Mouse (Mus musculus): ENCODE measurements around the gene Spindoc.
"Not testable (repeated sequence)": the region's sequence is repeated elsewhere in the genome, so short reads cannot be mapped to it uniquely, and the experiment has no call there.

Gene Spindoc

GRCm38 (mm10) chr19:7415916-7416833 is 33.4 kb upstream of the Spindoc start:
- in situ Hi-C loops (cut with MboI; ENCODE audit: low pct_unique_long_range_greater_than_20kb in 1 of 2, low sequenced_read_pairs in 2 of 2, unreplicated experiment in 1 of 2), result loop anchor here (5.0 to 25.0 kb wide), 2 partner anchors 69 to 354 kb away; partner anchors contain the start of gene Macrod1 (in 1 of the 2)

GRCm38 (mm10) chr19:7412361-7412760 is 29.6 kb upstream of the Spindoc start:
- in situ Hi-C loops (cut with MboI; ENCODE audit: low pct_unique_long_range_greater_than_20kb in 1 of 2, low sequenced_read_pairs in 2 of 2, unreplicated experiment in 1 of 2), result loop anchor here in 1 of 2 experiments (25.0 kb wide), 1 partner anchor 350 kb away; the partner anchor contains the start of gene Macrod1

GRCm38 (mm10) chr19:7404623-7405229 is 21.9 kb upstream of the Spindoc start:
- in situ Hi-C loops (cut with MboI; ENCODE audit: low pct_unique_long_range_greater_than_20kb in 1 of 2, low sequenced_read_pairs in 2 of 2, unreplicated experiment in 1 of 2), result loop anchor here in 1 of 2 experiments (25.0 kb wide), 1 partner anchor 342 kb away; the partner anchor contains the start of gene Macrod1

GRCm38 (mm10) chr19:7400635-7401034 is 17.8 kb upstream of the Spindoc start:
- in situ Hi-C loops (cut with MboI; ENCODE audit: low pct_unique_long_range_greater_than_20kb in 1 of 2, low sequenced_read_pairs in 2 of 2, unreplicated experiment in 1 of 2), result loop anchor here in 1 of 2 experiments (25.0 kb wide), 1 partner anchor 338 kb away; the partner anchor contains the start of gene Macrod1

GRCm38 (mm10) chr19:7398898-7399297 is 16.1 kb upstream of the Spindoc start:
- in situ Hi-C loops (cut with MboI; ENCODE audit: low pct_unique_long_range_greater_than_20kb in 1 of 2, low sequenced_read_pairs in 2 of 2, unreplicated experiment in 1 of 2), result not testable (repeated sequence)

GRCm38 (mm10) chr19:7396867-7397826 is 14.4 kb upstream of the Spindoc start:
- in situ Hi-C loops (cut with MboI; ENCODE audit: low pct_unique_long_range_greater_than_20kb in 1 of 2, low sequenced_read_pairs in 2 of 2, unreplicated experiment in 1 of 2), result not testable (repeated sequence)

- in situ Hi-C loops (cut with MboI; ENCODE audit: low pct_unique_long_range_greater_than_20kb in 1 of 2, low sequenced_read_pairs in 2 of 2, unreplicated experiment in 1 of 2), result no loop called here
These were observed 5.7 kb upstream of the Spindoc start for GRCm38 (mm10) chr19:7388488-7388887.

- in situ Hi-C loops (cut with MboI; ENCODE audit: low pct_unique_long_range_greater_than_20kb in 1 of 2, low sequenced_read_pairs in 2 of 2, unreplicated experiment in 1 of 2), result no loop called here
These were observed 3.2 kb upstream of the Spindoc start for GRCm38 (mm10) chr19:7386042-7386441.

- in situ Hi-C loops (cut with MboI; ENCODE audit: low pct_unique_long_range_greater_than_20kb in 1 of 2, low sequenced_read_pairs in 2 of 2, unreplicated experiment in 1 of 2), result no loop called here
These were observed 419 bp downstream of the Spindoc start for GRCm38 (mm10) chr19:7382248-7382902.

GRCm38 (mm10) chr19:7381906-7382247 is 917 bp downstream of the Spindoc start:
- in situ Hi-C loops (cut with MboI; ENCODE audit: low pct_unique_long_range_greater_than_20kb in 1 of 2, low sequenced_read_pairs in 2 of 2, unreplicated experiment in 1 of 2), result no loop called here

GRCm38 (mm10) chr19:7377639-7378038 is 5.2 kb downstream of the Spindoc start:
- in situ Hi-C loops (cut with MboI; ENCODE audit: low pct_unique_long_range_greater_than_20kb in 1 of 2, low sequenced_read_pairs in 2 of 2, unreplicated experiment in 1 of 2), result no loop called here

GRCm38 (mm10) chr19:7374491-7374890 is 8.3 kb downstream of the Spindoc start:
- in situ Hi-C loops (cut with MboI; ENCODE audit: low pct_unique_long_range_greater_than_20kb in 1 of 2, low sequenced_read_pairs in 2 of 2, unreplicated experiment in 1 of 2), result no loop called here

- in situ Hi-C loops (cut with MboI; ENCODE audit: low pct_unique_long_range_greater_than_20kb in 1 of 2, low sequenced_read_pairs in 2 of 2, unreplicated experiment in 1 of 2), result not testable (repeated sequence)
These were observed 13.3 kb downstream of the Spindoc start for GRCm38 (mm10) chr19:7369469-7369868.

GRCm38 (mm10) chr19:7353636-7354035 is 29.2 kb downstream of the Spindoc start:
- in situ Hi-C loops (cut with MboI; ENCODE audit: low pct_unique_long_range_greater_than_20kb in 1 of 2, low sequenced_read_pairs in 2 of 2, unreplicated experiment in 1 of 2), result no loop called here

GRCm38 (mm10) chr19:7352809-7353495 is 29.8 kb downstream of the Spindoc start:
- in situ Hi-C loops (cut with MboI; ENCODE audit: low pct_unique_long_range_greater_than_20kb in 1 of 2, low sequenced_read_pairs in 2 of 2, unreplicated experiment in 1 of 2), result no loop called here

GRCm38 (mm10) chr19:7349993-7350392 is 32.8 kb downstream of the Spindoc start:
- in situ Hi-C loops (cut with MboI; ENCODE audit: low pct_unique_long_range_greater_than_20kb in 1 of 2, low sequenced_read_pairs in 2 of 2, unreplicated experiment in 1 of 2), result loop anchor here in 1 of 2 experiments (5.0 to 10.0 kb wide), 3 partner anchors 67 to 285 kb away; partner anchors contain the start of gene 2700081O15Rik

GRCm38 (mm10) chr19:7345235-7345755 is 37.5 kb downstream of the Spindoc start:
- in situ Hi-C loops (cut with MboI; ENCODE audit: low pct_unique_long_range_greater_than_20kb in 1 of 2, low sequenced_read_pairs in 2 of 2, unreplicated experiment in 1 of 2), result loop anchor here in 1 of 2 experiments (5.0 to 10.0 kb wide), 3 partner anchors 72 to 280 kb away; partner anchors contain the start of gene 2700081O15Rik

All from mouse embryonic stem cell (cell line).